Mouse (Mus musculus) spleen, adult 2 months (tissue): ENCODE measurements around the gene Wbp4.

ENCODE experiments used
- CTCF ChIP-seq: fragments of 200-500 bp; IDR thresholded peaks from 2 replicates; pipeline ENCODE4 v1.5.1; 2011; ENCODE audit warnings: mild to moderate bottlenecking, inconsistent platforms; ENCODE audit not compliant: insufficient read depth, insufficient read length, insufficient replicate concordance; ENCODE audit errors: extremely low read depth
- POLR2A ChIP-seq: fragments of 200-500 bp; IDR thresholded peaks from 2 replicates; pipeline ENCODE4 v1.6.1; 2011; ENCODE audit warnings: low read depth, low read length, inconsistent platforms

DNA sequence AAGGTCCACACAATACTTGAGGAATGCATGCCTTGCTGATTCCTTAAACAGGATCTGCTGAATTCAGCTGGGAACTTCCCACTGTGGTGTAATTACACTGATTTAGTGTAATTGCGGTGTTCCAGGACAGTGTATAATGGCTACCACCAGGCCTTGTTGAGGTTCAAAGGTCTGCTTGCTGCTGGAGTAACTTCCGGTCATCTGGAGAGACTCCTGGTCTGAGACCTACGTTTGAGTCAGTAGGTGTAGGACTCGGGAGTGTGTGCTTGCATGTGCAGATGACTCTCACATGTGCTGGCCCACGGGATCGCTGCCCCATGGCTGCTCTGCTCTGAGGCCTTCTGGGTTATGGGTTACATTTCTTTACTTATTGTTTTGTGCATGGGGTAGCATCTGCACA lies 13.0 kb upstream of the Wbp4 start:
- TF ChIP-seq CTCF (no peak), POLR2A (no peak)
